Mouse (Mus musculus) adrenal gland, postnatal 4 days (tissue): ENCODE data around the gene Glb1l2. TPM values are rescaled to one million over a fixed set of nuclear protein-coding genes. Genes with fewer than 3 reads are reported as not detected.

Experiments used
- DNase-seq, 2 experiments: peaks; one replicate each; pipeline ENCODE4 v3.0.0; 2021 to 2022; ENCODE audit warnings: low spot score in 2 of 2, mixed read lengths in 2 of 2
- total RNA-seq, 2 experiments: library from RNA; stranded (reverse); gene quantifications; 2 replicates each; pipeline ENCODE4 v1.2.3; 2021

Glb1l2 gene
- total RNA-seq, 2 experiments from 2014 or later, result 5.0 to 8.8 TPM

- DNase-seq, result no peak
Measured at GRCm38 (mm10) chr9:26733206-26733891, 72.9 kb downstream of the Glb1l2 start, which contains the start of gene B3gat1. TSS of gene B3gat1 (plus strand) at chr9:26733728.

DNA sequence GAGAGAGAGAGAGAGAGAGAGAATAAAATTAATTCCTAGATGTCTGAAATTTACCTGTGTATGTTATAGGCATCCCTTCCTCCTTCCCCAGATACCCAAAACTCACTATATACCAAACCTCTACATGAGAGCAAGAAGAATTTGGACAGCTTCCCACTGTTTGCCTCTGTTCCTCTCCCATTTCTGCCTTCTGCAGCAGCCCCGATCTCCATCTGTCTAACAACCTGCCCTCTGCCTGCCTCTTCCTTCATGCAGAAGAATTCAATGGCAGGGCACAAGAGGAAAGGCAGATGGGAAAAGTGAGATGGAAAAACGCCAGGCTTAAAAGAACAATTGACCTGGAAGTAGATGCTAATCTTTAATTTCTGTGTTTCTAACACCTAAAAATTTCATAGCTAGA is 77.7 kb downstream of the Glb1l2 start:
- DNase-seq, result no peak

DNA sequence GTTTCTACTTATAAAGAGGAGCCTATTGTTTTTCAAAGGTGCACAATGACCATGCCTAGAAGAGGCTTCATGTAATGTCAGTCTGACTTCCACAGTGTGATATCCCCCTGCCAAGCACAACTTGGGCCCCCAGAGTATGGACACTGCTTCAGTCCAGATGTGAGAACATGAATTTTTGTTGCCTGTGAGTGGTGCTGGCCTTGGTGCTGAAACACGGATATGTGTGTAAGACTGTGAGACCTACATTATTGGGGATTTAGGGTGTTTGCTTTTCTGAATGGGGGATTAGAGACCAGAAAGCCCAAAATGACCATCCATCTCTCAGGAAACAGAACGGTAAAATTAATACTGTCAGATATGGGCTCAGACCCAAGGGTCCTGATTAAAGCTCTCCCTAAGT is 78.8 kb downstream of the Glb1l2 start:
- DNase-seq, result no peak

DNA sequence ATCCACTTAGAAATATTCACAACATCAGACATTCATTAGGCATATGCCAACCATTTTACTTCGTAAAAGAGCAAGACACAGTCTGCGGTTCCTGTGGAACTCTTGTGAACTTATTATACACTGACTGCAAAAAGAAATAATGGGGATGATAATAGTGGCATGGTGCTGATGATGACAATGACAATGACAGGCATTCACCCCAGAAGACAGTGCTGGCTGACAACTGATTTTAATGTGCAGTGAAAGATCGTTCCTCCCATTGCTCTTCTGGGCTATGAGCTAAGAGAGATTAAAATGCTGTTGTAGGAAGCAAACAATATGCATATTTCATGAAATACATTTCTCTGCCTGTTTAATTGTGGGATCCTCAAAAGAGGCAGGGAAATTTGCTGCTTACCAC is 80.6 kb downstream of the Glb1l2 start:
- no peak for DNase-seq

DNA sequence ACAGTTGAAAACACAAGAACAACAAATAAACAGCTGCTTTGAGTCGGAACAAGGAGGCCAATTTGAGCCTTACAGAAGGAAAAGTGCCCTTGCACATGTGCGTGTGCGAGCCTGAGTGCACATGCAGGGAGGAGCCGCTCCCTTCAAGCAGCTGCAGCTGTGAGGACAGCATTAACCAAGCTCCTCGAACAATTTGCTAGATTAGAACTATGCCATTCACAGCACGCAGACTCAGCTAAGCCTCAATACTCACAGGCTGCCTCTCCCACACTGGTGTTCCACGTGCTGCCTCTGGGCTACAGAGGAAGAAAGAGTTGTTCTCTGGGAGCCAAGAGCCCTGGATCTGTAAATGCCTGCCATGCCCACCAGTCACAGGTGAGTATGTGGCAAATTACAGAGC is 84.5 kb downstream of the Glb1l2 start:
- DNase-seq, result no peak

DNA sequence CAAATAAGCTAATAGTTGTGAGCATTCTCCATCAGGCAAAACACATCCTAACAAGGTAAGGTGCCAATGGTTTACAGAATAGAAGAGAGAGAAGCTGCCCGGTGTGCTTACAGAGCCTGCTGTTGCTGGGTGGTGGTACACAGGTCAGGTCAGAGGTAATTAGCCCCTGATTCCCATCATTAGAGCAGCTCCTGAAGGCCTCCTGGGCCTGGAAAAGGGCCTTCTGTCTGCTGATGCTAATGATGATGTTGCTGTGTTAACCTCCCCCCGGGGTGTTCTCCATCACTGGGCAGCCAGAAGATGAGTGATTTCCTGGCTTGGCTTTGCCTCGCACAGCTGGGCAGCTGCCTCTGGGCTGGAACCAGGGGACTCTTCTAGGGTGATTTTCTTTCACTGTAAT is 87.9 kb downstream of the Glb1l2 start:
- no peak for DNase-seq

Other genes starting within 250 kb of the Glb1l2 start
- 1 to 10 TPM; 4.5 to 5.6 TPM for gene B3gat1, start 72.7 kb downstream of the Glb1l2 start, total RNA-seq
- under 1 TPM; 0.68 to 0.70 TPM for gene Glb1l3, start 54.4 kb upstream of the Glb1l2 start, total RNA-seq
- not detected for gene Gm1110, start 116.6 kb upstream of the Glb1l2 start, total RNA-seq
- 10 to 100 TPM; 72.0 to 73.2 TPM for gene Acad8, start 193.1 kb upstream of the Glb1l2 start, total RNA-seq
- 10 to 100 TPM; 69.8 to 75.3 TPM for gene Thyn1, start 193.2 kb upstream of the Glb1l2 start, total RNA-seq
- 10 to 100 TPM; 44.3 to 45.0 TPM for gene Vps26b, start 223.6 kb upstream of the Glb1l2 start, total RNA-seq
- gene Ncapd3, start 223.7 kb upstream of the Glb1l2 start, total RNA-seq, result 10 to 100 TPM; 29.8 to 30.4 TPM